Mouse (Mus musculus) urinary bladder, postnatal 25 days (tissue): ENCODE measurements at regions not wholly inside any gene's neighbourhood (a gene's known extent, or its start where the extent isn't known, plus 50 kb on each side); places are given as distances from the start of the nearest gene placed in this dataset.
"Not testable (repeated sequence)": the region's sequence is repeated elsewhere in the genome, so short reads cannot be mapped to it uniquely, and the experiment has no call there.

Experiments used
- DNase-seq: peaks from one replicate; pipeline ENCODE4 v3.0.0; 2022; ENCODE audit warnings: low spot score

GRCm38 (mm10) chr6:133724627-133725026 is 128.9 kb downstream of the Kap start:
- not testable (repeated sequence) for DNase-seq

- peak; percentile 16 for DNase-seq
These were observed 146.8 kb downstream of the Kap start for GRCm38 (mm10) chr6:133706712-133707111.

GRCm38 (mm10) chr6:133701625-133702024 is 151.9 kb downstream of the Kap start:
- DNase-seq: no peak
